Mouse (Mus musculus) MEL (cell line): ENCODE results near the gene Ssh3. TPM values are rescaled to one million over a fixed set of nuclear protein-coding genes. Genes with fewer than 3 reads are reported as not detected.

Experiments used
- DNase-seq: peaks from one replicate; pipeline ENCODE4 v3.0.0; 2011; ENCODE audit warnings: low read depth, low spot score
- H3K27ac ChIP-seq: 2 replicates; pipeline ENCODE4 v1.5.1; 2012; ENCODE audit warnings: low read depth, mild to moderate bottlenecking, control low read depth, low read length, moderate library complexity; ENCODE audit not compliant: control insufficient read depth
- H3K27me3 ChIP-seq, 2 experiments: fragments of 150-350 bp in 1 of 2; sonication (generic) in 1 of 2; 2 replicates each; pipeline ENCODE4 v1.6.1; 2012; ENCODE audit warnings: low read length in 2 of 2, mild to moderate bottlenecking in 2 of 2, improper control_type of control experiment in 1 of 2, moderate library complexity in 1 of 2; ENCODE audit not compliant: insufficient read depth in 2 of 2, control insufficient read depth in 1 of 2
- H3K36me3 ChIP-seq, 2 experiments: 2 replicates each; pipeline ENCODE4 v1.6.1; 2012 to 2014; ENCODE audit warnings: low read length in 2 of 2, improper control_type of control experiment in 1 of 2, inconsistent platforms in 1 of 2, mild to moderate bottlenecking in 1 of 2; ENCODE audit not compliant: insufficient read depth in 2 of 2, control insufficient read depth in 1 of 2
- H3K4me1 ChIP-seq, 2 experiments: fragments of 150-350 bp in 1 of 2; sonication (generic) in 1 of 2; 2 replicates each; pipeline ENCODE4 v1.6.1; 2012; ENCODE audit warnings: low read length in 2 of 2, improper control_type of control experiment in 1 of 2, mild to moderate bottlenecking in 1 of 2; ENCODE audit not compliant: insufficient read depth in 2 of 2, control insufficient read depth in 1 of 2
- H3K4me3 ChIP-seq, 2 experiments: fragments of 150-350 bp in 1 of 2; sonication (generic) in 1 of 2; 2 replicates each; pipeline ENCODE4 v1.5.1; 2012; ENCODE audit warnings: low read depth in 2 of 2, low read length in 2 of 2, mild to moderate bottlenecking in 2 of 2, moderate library complexity in 2 of 2, control low read depth in 1 of 2, improper control_type of control experiment in 1 of 2; ENCODE audit not compliant: control insufficient read depth in 1 of 2, insufficient read depth in 1 of 2
- H3K79me2 ChIP-seq: 2 replicates; pipeline ENCODE4 v1.6.1; 2012; ENCODE audit warnings: mild to moderate bottlenecking, low read length, moderate library complexity; ENCODE audit not compliant: control insufficient read depth, poor library complexity, insufficient read depth
- H3K9ac ChIP-seq: 2 replicates; pipeline ENCODE4 v1.6.1; 2012; ENCODE audit warnings: low read depth, mild to moderate bottlenecking, control low read depth, low read length, moderate library complexity; ENCODE audit not compliant: control insufficient read depth, poor library complexity, severe bottlenecking
- H3K9me3 ChIP-seq: fragments of 150-350 bp; sonication (generic); replicated peaks from 2 replicates; pipeline ENCODE4 v1.6.1; 2012; ENCODE audit warnings: mild to moderate bottlenecking, low read length, improper control_type of control experiment, moderate library complexity; ENCODE audit not compliant: insufficient read depth
- CTCF ChIP-seq, 3 experiments: IDR thresholded peaks in 2 of 3; conservative IDR thresholded peaks in 1 of 3; 2 replicates each; pipeline ENCODE4 v1.5.1; 2011 to 2012; ENCODE audit warnings: low read length in 3 of 3, low read depth in 2 of 3, mild to moderate bottlenecking in 2 of 3, improper control_type of control experiment in 1 of 3, inconsistent platforms in 1 of 3, mixed read lengths in 1 of 3, moderate library complexity in 1 of 3; ENCODE audit not compliant: control insufficient read depth in 1 of 3, insufficient read depth in 1 of 3, poor library complexity in 1 of 3, severe bottlenecking in 1 of 3
- ELF1 ChIP-seq: IDR thresholded peaks from 2 replicates; pipeline ENCODE4 v1.6.1; 2014; ENCODE audit warnings: low read depth, mild to moderate bottlenecking, inconsistent platforms, low read length, improper control_type of control experiment, moderate library complexity
- GATA1 ChIP-seq: IDR thresholded peaks from 2 replicates; pipeline ENCODE4 v1.6.1; 2011; ENCODE audit warnings: low read depth, low read length, improper control_type of control experiment
- HCFC1 ChIP-seq: IDR thresholded peaks from 2 replicates; pipeline ENCODE4 v1.6.1; 2012; ENCODE audit warnings: low read depth, mild to moderate bottlenecking, inconsistent platforms, low read length, improper control_type of control experiment, moderate library complexity
- KAT2A ChIP-seq: conservative IDR thresholded peaks from 2 replicates; pipeline ENCODE4 v1.6.1; 2012; ENCODE audit warnings: low read depth, low read length, improper control_type of control experiment, inconsistent platforms
- MAFK ChIP-seq: IDR thresholded peaks from 2 replicates; pipeline ENCODE4 v1.6.1; 2011; ENCODE audit warnings: low read depth, mild to moderate bottlenecking, low read length, improper control_type of control experiment, borderline replicate concordance
- MXI1 ChIP-seq: IDR thresholded peaks from 2 replicates; pipeline ENCODE4 v1.6.1; 2011; ENCODE audit warnings: mild to moderate bottlenecking, low read depth, low read length, improper control_type of control experiment
- POLR2AphosphoS2 ChIP-seq: IDR thresholded peaks from 2 replicates; pipeline ENCODE4 v1.6.1; 2011; ENCODE audit warnings: low read length, improper control_type of control experiment
- SIN3A ChIP-seq: IDR thresholded peaks from 2 replicates; pipeline ENCODE4 v1.6.1; 2012; ENCODE audit warnings: low read length, improper control_type of control experiment, inconsistent platforms
- SMC3 ChIP-seq: IDR thresholded peaks from 2 replicates; pipeline ENCODE4 v1.6.1; 2011; ENCODE audit warnings: low read depth, low read length, improper control_type of control experiment
- TBP ChIP-seq: IDR thresholded peaks from 2 replicates; pipeline ENCODE4 v1.8.0; 2011; ENCODE audit warnings: low read depth, low read length, improper control_type of control experiment
- UBTF ChIP-seq: IDR thresholded peaks from 2 replicates; pipeline ENCODE4 v1.6.1; 2012; ENCODE audit warnings: low read depth, mild to moderate bottlenecking, inconsistent platforms, low read length, improper control_type of control experiment, moderate library complexity, borderline replicate concordance; ENCODE audit not compliant: insufficient read depth
- USF1 ChIP-seq: IDR thresholded peaks from 2 replicates; pipeline ENCODE4 v1.6.1; 2014; ENCODE audit warnings: low read depth, mild to moderate bottlenecking, inconsistent platforms, low read length, improper control_type of control experiment, moderate library complexity
- ZNF384 ChIP-seq: IDR thresholded peaks from 2 replicates; pipeline ENCODE4 v1.6.1; 2012; ENCODE audit warnings: low read depth, mild to moderate bottlenecking, inconsistent platforms, low read length, improper control_type of control experiment
- polyA plus RNA-seq, 2 experiments: library from polyadenylated mRNA; stranded (reverse) in 1 of 2; unstranded in 1 of 2; fragments of >175 nt in 1 of 2; fragments of >200 nt in 1 of 2; gene quantifications; 2 replicates each; pipeline versions ENCODE4 v1.2.1 to v1.2.4; 2012; ENCODE audit warnings: low replicate concordance in 2 of 2, low read depth in 1 of 2; ENCODE audit not compliant: insufficient read length in 2 of 2, insufficient read depth in 1 of 2, missing spikeins in 1 of 2
- total RNA-seq: library from RNA; depleted of rRNA; stranded (reverse); fragments of 300-350 nt; gene quantifications from 2 replicates; pipeline ENCODE4 v1.2.3, GENCODE M21; 2012

Ssh3 gene
- total and polyA plus RNA-seq, 3 experiments: 9.2 to 14.1 TPM; not detected in 1

- no peaks in the 10 kb centered on the region for H3K27me3 ChIP-seq
- H3K4me3 ChIP-seq: no peak overlapping the region
- H3K79me2 ChIP-seq: no peaks in the 10 kb centered on the region; the same call in 1 of the 2 replicates
- no peak for TF ChIP-seq SIN3A
- peak in 1 of 3 experiments; percentile 14; a peak in 1 of 6 replicates for TF ChIP-seq CTCF (IDR thresholded peaks at IDR 0.05 in 2 of 3, conservative IDR thresholded peaks at IDR 0.05 in 1 of 3; ENCODE audit: control insufficient read depth in 1 of 3, insufficient read depth in 1 of 3, low read depth in 2 of 3, low read length in 3 of 3, poor library complexity in 1 of 3, severe bottlenecking in 1 of 3)
- no peak for TF ChIP-seq ELF1
- TF ChIP-seq SMC3: peak; percentile 34
- H3K9me3 ChIP-seq: no peaks in the 10 kb centered on the region
- no peak for DNase-seq
- no peak overlapping the region for H3K27ac ChIP-seq
- H3K36me3 ChIP-seq: no peaks in the 10 kb centered on the region
- H3K9ac ChIP-seq: no peak overlapping the region
- peaks cover 3% of the 10 kb centered on the region in 2 experiments; a peak in 3 of 4 replicates for H3K4me1 ChIP-seq
These were observed 3.0 kb downstream of the Ssh3 start for GRCm38 (mm10) chr19:4265956-4266355.

GRCm38 (mm10) chr19:4264171-4264780, 4.7 kb downstream of the Ssh3 start:
- H3K4me3 ChIP-seq: no peak overlapping the region
- no peak overlapping the region for H3K9ac ChIP-seq
- no peak for TF ChIP-seq UBTF
- TF ChIP-seq USF1: no peak
- TF ChIP-seq ZNF384: no peak
- no peak for TF ChIP-seq KAT2A
- no peak for TF ChIP-seq POLR2AphosphoS2
- no peak for TF ChIP-seq ELF1
- TF ChIP-seq MXI1: no peak
- TF ChIP-seq HCFC1: no peak
- no peak for TF ChIP-seq CTCF (IDR thresholded peaks at IDR 0.05 in 2 of 3, conservative IDR thresholded peaks at IDR 0.05 in 1 of 3; ENCODE audit: control insufficient read depth in 1 of 3, insufficient read depth in 1 of 3, low read depth in 2 of 3, low read length in 3 of 3, poor library complexity in 1 of 3, severe bottlenecking in 1 of 3)
- TF ChIP-seq GATA1: no peak
- TF ChIP-seq SMC3: no peak
- no peak for TF ChIP-seq TBP
- TF ChIP-seq MAFK: no peak
- no peaks in the 10 kb centered on the region for H3K36me3 ChIP-seq
- no peak for DNase-seq
- peaks cover 3% of the 10 kb centered on the region in 2 experiments; a peak in 3 of 4 replicates for H3K4me1 ChIP-seq
- H3K9me3 ChIP-seq: no peaks in the 10 kb centered on the region
- no peaks in the 10 kb centered on the region for H3K27me3 ChIP-seq
- no peaks in the 10 kb centered on the region; the same call in 1 of the 2 replicates for H3K79me2 ChIP-seq
- H3K27ac ChIP-seq: no peak overlapping the region
